Mouse (Mus musculus) brain, embryonic 14.5 days (tissue): ENCODE measurements around the gene Hbp1. TPM values are rescaled to one million over a fixed set of nuclear protein-coding genes. Genes with fewer than 3 reads are reported as not detected.

Experiments used
- DNase-seq: peaks from one replicate; pipeline ENCODE4 v3.0.0-alpha.2; 2011; ENCODE audit warnings: low read depth
- CTCF ChIP-seq: fragments of 200-500 bp; IDR thresholded peaks from 2 replicates; pipeline ENCODE4 v1.5.1; 2012; ENCODE audit warnings: inconsistent platforms, mild to moderate bottlenecking, moderate library complexity, borderline replicate concordance; ENCODE audit not compliant: insufficient read depth, insufficient read length; ENCODE audit errors: extremely low read depth
- POLR2A ChIP-seq: fragments of 200-500 bp; IDR thresholded peaks from 2 replicates; pipeline ENCODE4 v1.6.1; 2012; ENCODE audit warnings: mild to moderate bottlenecking, inconsistent platforms, borderline replicate concordance; ENCODE audit not compliant: poor library complexity, insufficient read depth, insufficient read length, severe bottlenecking; ENCODE audit errors: extremely low read depth
- polyA plus RNA-seq: library from polyadenylated mRNA; depleted of rRNA; stranded (reverse); fragments of >200 nt; gene quantifications from 2 replicates; pipeline ENCODE4 v1.2.3, GENCODE M21; 2012

Hbp1 gene
- polyA plus RNA-seq, 1 experiment, result 54.3 TPM

DNA sequence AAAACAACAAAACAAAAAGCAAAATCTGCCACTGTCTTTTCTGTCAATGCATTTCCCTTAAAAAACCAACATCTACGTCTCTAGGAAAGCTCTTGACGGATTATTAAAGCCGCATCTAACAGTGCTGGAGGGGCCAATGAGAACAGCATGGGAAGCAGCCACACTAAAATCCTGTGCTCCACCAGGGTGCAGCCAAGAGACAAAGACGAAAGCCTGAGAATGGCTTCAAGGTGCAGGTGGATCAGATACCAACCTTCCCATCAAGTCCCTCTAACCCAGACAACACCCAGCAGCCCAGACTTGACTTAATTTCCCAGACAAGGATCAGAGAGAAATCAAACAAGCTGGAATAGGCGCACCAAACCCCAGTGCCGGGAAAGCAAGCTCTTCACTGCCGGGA, 26.2 kb upstream of the Hbp1 start:
- peak; percentile 65 for DNase-seq

DNA sequence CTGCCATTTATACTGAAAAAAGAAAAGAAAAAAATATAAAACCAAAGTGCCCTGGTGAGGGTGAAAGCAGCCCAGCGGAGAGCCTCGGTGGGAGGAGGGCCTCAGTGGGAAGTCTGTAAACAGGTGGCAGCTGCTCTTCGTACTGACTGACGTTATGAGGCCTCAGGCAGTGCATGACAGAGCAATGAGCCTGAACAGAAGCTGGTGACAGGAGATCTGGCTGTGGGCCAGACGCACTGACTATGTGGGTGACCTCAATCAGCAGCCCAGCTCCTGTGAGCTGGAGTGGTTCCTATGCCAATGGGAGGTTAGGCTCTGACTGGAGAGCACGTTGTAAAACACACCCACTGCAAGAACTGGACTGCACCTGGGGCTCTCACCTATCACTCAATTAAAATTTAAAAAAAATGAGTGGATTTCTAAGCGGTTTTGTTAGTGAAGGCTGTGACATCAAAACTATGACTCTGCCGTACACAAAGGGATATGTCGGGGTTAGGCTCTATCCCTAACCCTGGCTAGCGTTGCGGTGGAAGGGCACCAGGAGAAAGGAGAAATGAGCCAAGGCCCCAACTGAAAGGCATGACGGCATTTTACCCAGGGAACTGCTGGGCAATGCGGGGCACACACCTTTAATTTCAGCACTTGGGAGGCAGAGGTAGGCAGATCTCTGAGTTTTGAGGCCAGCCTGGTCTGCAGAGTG, 23.3 kb upstream of the Hbp1 start:
- TF ChIP-seq POLR2A (no peak), CTCF (no peak)
- DNase-seq, result peak; percentile 95

More for the DNA sequence above, 26.2 kb upstream of the Hbp1 start:
- TF ChIP-seq POLR2A (no peak), CTCF (peak; percentile 53; the same call in 1 of the 2 replicates)

DNA sequence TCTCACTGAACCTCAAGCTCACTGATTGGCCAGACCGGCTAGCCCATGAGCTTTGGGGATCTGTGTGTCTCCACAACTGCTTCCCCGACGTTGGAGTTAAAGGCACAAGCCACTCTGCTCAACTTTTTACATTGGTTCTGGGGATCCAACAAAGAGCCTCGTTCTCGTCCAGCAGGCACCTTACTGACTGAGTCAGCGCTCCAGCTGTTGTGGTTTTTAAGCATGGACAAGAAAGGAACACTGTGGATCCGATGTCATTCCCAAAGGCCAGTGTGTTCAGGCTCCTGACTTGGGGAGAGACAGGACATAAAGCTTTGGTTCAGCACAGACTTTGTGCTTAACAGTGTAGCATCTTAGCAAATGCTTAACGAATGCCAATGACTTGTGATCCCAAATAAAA, 21.2 kb upstream of the Hbp1 start:
- DNase-seq, result no peak
- TF ChIP-seq CTCF (no peak), POLR2A (no peak)

DNA sequence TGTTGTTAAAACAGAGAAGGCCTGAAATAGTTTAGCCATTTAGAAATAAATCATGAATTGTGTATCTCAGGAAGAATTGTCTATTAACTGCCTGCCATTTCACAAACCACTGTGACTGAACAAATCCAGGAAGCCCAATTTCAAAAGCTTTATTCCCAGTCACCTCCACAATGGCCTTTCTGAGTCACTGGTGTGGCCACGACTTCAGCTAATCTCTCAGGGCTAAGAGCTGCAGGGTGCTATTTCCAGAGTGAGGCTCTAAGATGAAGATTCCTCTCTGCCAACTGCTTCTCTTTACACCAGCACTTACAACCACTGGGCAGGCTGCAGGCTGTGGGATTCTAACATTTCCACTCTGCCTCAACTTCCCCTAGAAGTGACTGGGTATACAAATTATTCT, 18.8 kb upstream of the Hbp1 start:
- no peak for DNase-seq
- TF ChIP-seq POLR2A, result no peak
- TF ChIP-seq CTCF, result no peak

DNA sequence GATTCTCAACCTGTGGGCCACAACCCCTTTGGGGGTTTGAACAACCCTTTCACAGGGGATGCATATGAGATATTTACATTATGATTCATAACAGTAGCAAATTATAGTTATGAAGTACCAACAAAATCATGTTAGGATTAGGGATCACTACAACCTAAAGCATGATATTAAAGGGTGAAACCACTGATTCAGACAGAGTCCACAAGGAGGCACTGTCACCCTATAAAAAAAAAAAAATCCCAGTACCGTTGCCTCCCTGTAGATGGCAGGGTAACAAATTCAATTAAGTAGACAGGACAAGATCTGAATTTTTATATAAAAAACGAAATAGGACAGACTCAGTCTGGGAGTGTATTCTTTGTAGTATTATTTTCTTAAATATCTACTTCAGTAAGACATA, 17.2 kb upstream of the Hbp1 start:
- TF ChIP-seq POLR2A, result no peak
- TF ChIP-seq CTCF, result peak; percentile 62; the same call in 1 of the 2 replicates
- peak; percentile 86 for DNase-seq

DNA sequence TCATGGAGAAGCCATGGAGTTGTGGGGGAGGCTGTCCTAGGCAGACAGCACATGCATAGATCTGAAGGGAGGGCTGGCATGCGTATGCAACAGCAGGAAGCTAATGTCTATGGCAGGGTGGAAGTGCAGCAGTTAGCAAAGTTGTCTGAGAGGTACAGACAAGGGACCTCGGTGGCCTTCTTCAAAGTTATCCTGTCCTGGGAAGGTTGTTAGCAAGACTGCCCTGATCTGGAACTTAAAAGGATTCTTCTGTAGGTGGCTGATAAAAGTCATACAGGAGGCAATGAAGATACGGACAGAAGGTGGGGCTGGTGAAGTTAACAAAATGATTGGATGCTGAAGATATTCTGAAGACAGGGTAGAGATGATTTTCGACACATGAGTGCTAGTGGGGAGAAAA, 16.1 kb upstream of the Hbp1 start:
- no peak for DNase-seq
- no peak for TF ChIP-seq CTCF

DNA sequence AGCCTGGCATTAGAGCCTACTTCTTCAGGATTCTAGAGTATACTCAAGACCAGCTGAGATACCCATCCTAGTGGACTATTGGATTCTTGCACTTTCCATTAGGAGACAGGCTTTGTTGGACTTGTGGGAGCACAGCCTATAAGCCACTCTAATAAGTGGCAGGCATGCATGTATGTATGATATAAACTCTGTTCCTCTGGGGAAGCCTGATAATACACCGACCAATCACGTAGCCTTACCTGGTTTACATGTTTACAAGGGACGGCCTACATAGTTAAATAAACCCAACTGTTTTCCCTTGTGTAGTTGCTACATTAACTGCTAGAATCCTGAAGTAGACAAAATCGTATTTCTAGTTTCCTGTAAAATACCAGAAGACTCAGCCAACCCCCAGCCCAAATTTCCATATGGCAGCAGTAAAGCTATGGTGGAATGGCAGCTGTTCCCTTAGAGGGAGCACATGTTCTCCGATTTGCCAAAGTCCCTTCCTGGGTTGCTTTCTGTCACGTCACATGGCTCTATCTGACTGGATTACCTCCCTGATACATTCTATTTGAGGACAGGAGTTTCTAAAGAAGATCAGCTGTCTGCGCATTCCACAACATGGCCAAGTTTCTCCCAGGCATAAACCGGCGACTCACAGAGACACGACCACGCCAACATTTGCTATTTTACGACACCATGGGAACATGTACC, 15.3 kb upstream of the Hbp1 start:
- TF ChIP-seq CTCF (no peak), POLR2A (no peak)
- peak; percentile 60 for DNase-seq

DNA sequence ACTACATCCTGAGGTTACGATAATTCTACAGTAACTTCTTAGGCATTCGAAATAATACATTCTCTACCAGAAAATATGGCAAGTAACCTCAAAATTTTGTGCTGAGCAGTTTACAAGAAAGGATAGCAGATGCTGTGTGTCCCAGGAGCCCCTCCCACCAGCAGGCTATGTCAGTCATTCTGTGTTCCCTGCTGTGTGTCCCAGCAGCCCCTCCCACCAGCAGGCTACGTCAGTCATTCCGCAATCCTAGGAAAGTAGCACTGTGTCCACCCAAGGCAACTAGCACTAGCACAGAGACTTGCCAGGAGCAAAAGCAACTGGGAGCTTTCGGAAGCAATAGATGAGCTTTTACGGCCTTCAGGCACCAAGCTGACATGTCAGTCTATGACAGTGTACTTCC, 13.7 kb upstream of the Hbp1 start:
- no peak for TF ChIP-seq CTCF
- no peak for TF ChIP-seq POLR2A

DNA sequence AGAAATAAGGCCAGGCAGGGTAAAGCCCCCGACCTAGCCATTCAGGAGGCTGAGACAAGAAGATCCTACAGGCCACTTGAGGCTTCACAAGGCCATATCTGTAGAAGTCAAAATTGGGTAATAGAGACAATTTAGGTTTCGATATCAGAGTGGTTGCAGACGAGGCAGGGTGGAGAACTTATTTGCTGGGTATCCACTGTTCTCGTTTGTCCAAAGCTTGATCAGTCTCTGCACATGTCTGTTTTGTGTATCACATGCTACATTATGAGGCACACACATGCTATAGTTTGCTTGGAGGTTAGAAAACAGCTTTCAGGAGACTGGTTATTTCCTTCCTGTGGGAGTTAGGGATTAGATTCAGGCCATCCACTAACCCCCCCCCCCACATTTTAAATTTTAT, 5.5 kb upstream of the Hbp1 start:
- DNase-seq, result no peak
- no peak for TF ChIP-seq CTCF
- no peak for TF ChIP-seq POLR2A

More for the DNA sequence above, 13.7 kb upstream of the Hbp1 start:
- DNase-seq, result peak; percentile 43

DNA sequence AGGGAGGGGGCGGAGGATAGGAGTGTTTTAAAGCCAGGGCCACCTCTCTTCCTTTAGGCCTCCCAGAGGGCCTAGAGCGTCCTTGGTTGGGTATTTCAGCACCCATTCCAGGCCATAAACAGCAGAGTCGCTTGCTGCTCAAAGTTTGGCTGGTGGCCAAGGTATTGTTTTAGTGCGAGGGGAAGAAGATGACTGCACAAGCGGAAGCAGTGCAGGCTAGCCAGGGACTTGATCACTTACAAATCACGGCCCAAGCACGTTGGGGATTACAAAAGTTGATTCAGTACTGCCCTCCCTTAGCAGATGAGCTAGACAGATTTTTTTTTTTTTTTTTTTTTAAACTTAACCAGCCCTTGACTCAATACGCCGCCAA, 310 bp upstream of the Hbp1 start:
- no peak for DNase-seq
- no peak for TF ChIP-seq CTCF
- no peak for TF ChIP-seq POLR2A

DNA sequence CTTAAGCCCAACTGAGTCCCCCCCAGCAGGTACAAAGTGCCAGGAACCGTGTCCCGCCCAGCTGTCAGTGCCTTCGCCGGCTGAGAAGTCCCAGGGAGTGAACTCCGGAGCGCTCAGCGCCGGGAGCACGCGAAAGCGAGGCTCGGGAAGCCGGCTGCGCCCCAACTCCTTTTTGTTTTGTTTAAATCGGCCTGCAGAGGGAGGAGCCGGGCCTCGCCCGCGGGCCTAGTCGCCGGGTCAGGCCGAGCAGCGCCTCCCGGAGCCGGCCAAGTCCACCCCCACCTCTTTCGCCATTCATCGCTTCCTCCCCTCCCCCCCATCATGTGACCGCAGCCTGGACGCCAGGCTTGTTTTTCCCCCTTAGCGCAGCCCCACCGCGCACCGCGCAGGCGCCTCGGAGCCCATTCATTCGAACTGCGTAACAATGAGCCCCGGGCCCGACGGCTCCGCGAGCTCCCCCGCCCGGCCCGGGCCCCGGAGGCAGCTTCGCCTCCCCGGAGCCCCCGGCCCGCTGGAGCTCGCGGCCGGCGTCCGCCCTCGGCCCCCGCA, 1.1 kb downstream of the Hbp1 start:
- TF ChIP-seq CTCF, result peak; percentile 14; the same call in 1 of the 2 replicates
- peak; percentile 58 for TF ChIP-seq POLR2A
- peak; percentile 98 for DNase-seq

DNA sequence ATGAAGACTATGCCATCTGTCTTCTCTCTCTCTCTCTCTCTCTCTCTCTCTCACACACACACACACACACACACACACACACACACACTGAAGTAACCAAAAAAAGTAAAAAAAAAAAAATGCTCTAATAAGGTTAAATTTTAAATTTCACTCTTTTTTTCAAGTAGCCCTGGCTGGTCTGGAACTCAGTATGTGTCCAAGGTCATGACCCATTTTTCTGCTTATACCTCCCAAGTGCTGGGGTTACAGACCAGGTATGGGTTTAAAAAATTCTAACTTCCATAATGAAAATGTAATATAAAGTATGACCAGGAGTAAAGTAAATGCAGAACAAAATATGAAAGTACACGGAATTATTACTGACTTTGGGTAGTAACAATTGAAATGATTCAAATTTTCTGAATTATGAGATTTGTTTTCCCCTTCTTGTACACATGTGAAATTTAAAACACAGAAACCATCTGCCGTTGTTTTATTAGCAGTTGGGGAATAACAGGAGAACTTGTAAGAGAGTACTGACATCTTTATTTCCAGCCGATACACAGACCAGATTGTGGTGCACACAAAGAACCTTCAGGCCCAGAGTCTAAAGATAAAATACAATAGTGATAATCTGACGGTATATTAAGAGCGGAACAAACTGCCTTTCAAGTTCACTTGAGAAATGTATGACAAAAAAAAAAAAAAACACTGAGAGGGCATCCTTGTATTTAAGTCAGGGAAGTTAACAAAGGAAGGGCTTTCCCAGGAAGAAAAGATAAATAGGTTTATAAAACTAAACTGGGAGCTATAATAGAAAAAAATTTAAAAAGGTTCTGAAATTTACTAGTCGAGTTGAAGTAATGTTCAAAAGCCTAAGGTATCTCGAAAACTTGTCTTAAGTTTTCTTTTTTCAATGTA, 2.0 kb downstream of the Hbp1 start:
- TF ChIP-seq CTCF (no peak), POLR2A (no peak)
- peak; percentile 31 for DNase-seq

DNA sequence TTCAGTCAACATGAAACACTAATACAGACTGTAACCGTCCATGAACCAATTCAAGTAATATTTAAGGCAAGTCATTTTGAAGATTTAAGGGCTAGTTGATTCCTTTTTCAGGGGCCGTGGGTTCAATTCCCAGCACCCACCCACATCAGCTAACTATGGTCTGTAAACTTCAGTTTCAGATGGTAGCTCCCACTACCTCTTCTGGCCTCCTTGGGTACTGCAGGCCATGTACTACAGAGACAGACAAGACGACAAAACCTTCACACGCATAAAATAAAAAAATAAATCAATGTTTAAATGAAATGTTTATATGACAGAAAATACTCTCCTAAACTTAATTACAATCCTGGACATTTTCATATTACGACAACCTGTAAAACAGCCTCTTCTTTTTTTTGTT, 2.9 kb downstream of the Hbp1 start:
- no peak for TF ChIP-seq POLR2A
- TF ChIP-seq CTCF, result peak; percentile 38; the same call in 1 of the 2 replicates
- no peak for DNase-seq

DNA sequence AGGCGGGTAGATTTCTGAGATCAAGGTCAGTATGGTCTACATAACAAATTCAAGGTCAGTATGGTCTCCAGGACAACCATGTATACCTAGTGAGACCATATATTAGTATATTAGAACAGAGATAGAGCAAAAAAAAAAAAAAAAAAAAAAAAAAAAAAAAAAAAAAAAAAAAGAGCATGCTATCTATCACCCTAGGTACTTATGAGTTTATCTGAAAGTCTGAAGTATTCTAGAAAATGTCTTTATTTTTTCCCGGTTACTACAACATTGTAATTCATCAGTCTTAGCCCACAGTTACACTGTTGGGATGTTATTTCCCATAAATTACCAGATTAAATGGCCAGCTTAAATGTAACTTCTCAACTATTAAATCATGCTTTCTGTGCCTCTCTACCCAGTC, 5.9 kb downstream of the Hbp1 start:
- TF ChIP-seq CTCF (no peak), POLR2A (no peak)
- no peak for DNase-seq
